Mouse (Mus musculus): ENCODE results near the gene Ppp2r2d. TPM values are rescaled to one million over a fixed set of nuclear protein-coding genes. Genes with fewer than 3 reads are reported as not detected.

Ppp2r2d gene
- polyA plus RNA-seq, 1 experiment from 2014 or later = 40.0 TPM

DNA sequence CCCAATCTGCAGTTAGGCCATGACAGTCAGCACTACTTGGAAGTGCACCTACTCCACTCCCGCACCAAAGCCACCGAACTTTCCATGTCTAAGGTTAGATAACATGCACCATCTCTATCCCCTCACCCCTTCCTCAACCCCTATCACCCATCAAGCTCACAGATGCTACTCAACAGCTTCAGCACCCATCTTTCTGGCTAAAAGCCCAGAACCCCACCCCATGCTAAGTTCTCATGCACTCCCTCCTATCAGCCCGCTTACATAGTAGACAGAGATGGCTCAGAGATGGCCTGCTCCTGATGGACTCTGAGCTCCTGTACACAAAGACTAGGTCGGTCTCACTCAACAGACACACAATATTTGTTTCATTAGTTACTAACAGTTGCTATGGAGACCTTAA lies 2.5 kb upstream of the Ppp2r2d start:
- H3K4me1 ChIP-seq = peaks cover 41% of the 10 kb centered on the region
- H3K9me3 ChIP-seq = no peaks in the 10 kb centered on the region
- no peak overlapping the region for H3K4me2 ChIP-seq
- no peaks in the 10 kb centered on the region for H3K36me3 ChIP-seq
- no peaks in the 10 kb centered on the region for H3K27me3 ChIP-seq
- no peak for ATAC-seq (ENCODE audit: insufficient number of reproducible peaks, insufficient read depth, low FRiP score, low TSS enrichment, low read depth)
- 93% methylated on average over 4 of the region's 4 CpGs for WGBS
- H3K9ac ChIP-seq = no peak overlapping the region
- no peak overlapping the region for H3K4me3 ChIP-seq
- H3K27ac ChIP-seq = no peak overlapping the region

DNA sequence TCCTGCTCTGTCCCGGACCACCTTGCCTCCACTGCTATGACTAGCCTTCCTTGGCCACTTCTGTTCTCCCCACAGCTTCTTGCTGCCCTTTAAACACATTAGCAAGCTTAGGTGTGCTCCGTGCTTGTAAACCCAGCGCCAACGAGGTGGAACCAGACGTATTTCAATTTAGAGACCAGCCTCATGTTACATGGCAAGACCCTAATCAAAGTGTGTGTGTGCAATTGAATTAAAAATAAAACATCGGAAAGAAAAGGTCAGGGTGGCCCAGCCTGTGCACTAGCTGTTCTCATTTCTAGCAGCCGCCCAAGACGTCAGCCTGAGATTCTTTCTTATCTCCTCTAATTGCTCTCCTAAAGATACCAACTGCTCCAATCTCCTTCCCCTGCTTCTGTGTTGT lies 768 bp upstream of the Ppp2r2d start:
- peak overlapping the region; percentile 94 for H3K9ac ChIP-seq
- no peak overlapping the region for H3K27ac ChIP-seq
- no peaks in the 10 kb centered on the region for H3K9me3 ChIP-seq
- WGBS = 40% methylated on average over 8 of the region's 8 CpGs
- H3K4me2 ChIP-seq = peak overlapping the region; percentile 82
- no peak for ATAC-seq (ENCODE audit: insufficient number of reproducible peaks, insufficient read depth, low FRiP score, low TSS enrichment, low read depth)
- H3K4me1 ChIP-seq = peaks cover 43% of the 10 kb centered on the region
- no peaks in the 10 kb centered on the region for H3K36me3 ChIP-seq
- H3K27me3 ChIP-seq = no peaks in the 10 kb centered on the region
- peak overlapping the region; percentile 99 for H3K4me3 ChIP-seq

DNA sequence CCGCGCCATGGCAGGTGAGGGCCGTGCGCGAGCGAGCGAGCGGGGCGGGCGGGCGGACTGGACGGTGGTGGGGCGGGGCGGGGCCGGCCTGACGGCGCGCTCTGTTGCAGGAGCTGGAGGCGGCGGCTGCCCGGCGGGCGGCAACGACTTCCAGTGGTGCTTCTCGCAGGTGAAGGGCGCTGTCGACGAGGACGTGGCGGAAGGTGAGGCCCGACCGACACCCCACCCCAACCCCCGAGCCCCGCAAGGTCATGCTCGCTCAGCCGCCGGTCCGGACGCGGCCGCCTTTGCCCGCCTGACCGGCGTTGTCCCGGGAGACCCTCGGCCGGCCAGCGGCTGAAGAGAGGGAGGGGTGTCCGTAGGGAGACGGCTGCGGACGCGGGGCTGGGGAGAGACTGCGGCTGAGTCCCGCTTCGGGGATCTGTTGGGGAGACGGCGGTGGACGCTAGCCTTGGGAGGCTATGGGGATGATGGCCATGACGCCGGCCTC lies 668 bp downstream of the Ppp2r2d start:
- Histone ChIP-seq H3K27ac (peak overlapping the region; percentile 94), H3K27me3 (no peaks in the 10 kb centered on the region), H3K36me3 (0 out of 2 replicates have a peak, but pooled peaks cover 5% of the 10 kb centered on the region), H3K9ac (peak overlapping the region; percentile 94), H3K9me3 (no peaks in the 10 kb centered on the region), H3K4me2 (peak overlapping the region; percentile 82), H3K4me3 (peak overlapping the region; percentile 99), H3K4me1 (peaks cover 44% of the 10 kb centered on the region)
- 0% methylated on average over 51 of the region's 61 CpGs for WGBS
- ATAC-seq (ENCODE audit: insufficient number of reproducible peaks, insufficient read depth, low FRiP score, low TSS enrichment, low read depth) = peak; percentile 67

DNA sequence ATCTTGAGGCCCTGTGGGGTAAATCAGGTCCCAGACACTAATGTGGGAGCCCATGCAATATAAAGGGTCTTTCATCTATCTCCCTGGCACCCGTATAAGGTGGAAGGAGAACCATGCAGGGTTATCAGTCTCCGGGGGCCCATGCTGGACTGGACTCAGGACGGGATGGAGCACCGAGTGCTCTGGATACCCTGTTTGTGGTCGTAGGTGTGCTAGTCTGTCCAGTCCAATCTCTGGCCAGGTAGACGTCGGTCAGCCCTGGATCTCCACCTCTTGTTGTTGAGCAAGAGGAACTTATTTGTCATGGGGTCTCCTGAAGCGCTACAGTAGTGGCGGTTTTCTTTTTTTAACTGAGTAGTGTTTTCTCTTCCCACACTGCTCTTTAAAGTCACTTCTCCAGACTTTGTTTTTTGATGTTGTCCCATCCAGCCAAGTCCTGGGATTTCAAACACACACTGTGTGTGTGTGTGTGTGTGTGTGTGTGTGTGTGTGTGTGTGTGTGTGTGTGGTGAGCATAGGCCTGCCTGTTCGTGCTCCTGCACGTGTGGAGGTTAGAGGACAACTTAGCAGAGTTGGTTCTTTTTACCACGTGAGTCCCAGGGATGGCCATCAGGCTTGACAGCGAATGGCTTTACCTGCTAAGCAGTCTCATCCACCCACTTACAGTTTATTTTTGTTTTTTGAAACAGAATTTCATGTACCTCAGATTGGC lies 1.6 kb downstream of the Ppp2r2d start:
- peak overlapping the region; percentile 82 for H3K4me2 ChIP-seq
- no peaks in the 10 kb centered on the region for H3K9me3 ChIP-seq
- H3K9ac ChIP-seq = peak overlapping the region; percentile 94
- H3K4me1 ChIP-seq = peaks cover 44% of the 10 kb centered on the region
- no peaks in the 10 kb centered on the region for H3K27me3 ChIP-seq
- H3K4me3 ChIP-seq = peak overlapping the region; percentile 99
- no peak overlapping the region for H3K27ac ChIP-seq
- peaks cover 14% of the 10 kb centered on the region; the same call in 1 of the 2 replicates for H3K36me3 ChIP-seq
- ATAC-seq (ENCODE audit: insufficient number of reproducible peaks, insufficient read depth, low FRiP score, low TSS enrichment, low read depth) = no peak
- WGBS = 46% methylated on average over 13 of the region's 13 CpGs

DNA sequence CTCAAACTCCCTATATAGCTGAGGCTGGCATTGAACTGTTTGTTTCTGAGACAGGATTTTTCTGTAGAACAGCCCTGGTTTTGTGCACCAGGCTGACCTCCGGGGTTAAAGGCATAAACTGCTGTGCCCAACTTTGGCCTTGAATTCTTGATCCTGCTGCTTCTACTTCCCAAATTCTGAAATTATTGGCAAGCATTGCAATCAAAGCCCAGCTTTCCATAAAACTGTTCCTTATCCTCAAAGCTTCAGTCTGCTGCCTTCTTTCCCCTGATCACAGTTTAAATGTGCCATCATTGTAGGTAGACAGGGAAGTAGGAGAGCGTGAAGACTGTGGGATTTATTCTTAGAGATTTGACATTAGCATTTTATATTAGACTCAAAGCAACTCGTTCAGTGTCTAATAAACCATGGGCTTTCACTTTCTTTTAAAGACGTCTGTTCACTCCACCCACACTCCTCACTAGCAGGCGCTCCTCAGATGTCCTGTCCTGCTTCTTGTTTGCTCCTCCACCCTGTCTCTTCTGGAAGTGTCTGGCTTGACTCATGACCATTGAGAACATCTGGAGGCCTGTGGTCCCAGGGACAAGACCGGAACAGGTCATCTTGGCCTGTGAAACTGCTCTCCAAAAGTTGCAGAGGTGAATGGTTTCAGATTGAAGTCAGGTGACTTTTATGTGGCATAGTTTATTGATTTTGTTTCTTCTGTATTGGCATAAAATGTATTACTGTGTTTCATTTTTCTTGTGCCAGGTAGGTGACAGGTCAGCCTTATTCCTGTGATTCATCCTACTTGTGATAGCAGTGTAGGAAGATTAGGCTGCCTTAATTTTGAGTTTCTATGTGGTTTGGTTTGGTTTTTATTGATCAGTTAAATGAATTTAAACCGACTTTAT lies 2.4 kb downstream of the Ppp2r2d start:
- 73% methylated on average over 7 of the region's 7 CpGs for WGBS

DNA sequence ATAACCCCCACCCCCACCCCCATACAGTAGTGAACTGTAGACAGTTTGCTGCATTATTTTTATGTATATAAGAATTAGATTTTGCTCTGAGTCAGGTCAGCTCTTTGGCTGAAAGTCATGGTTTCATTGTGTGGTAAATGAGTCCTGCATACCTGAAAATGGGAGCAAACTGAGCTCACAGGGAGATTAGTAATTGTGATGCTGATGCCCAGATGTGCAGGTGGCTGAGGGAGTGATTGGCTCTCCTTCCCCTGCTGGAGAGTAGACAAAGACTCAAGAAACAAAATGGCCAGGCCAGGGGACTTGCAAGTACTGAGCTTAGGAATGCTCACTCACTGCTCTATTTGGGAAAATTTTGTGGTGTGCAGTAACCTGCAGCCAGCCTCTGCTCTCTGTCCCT lies 4.2 kb downstream of the Ppp2r2d start:
- H3K4me1 ChIP-seq = peaks cover 25% of the 10 kb centered on the region
- peak overlapping the region; percentile 20; the same call in 1 of the 2 replicates for H3K4me2 ChIP-seq
- no peaks in the 10 kb centered on the region for H3K27me3 ChIP-seq
- no peak overlapping the region for H3K4me3 ChIP-seq
- peaks cover 30% of the 10 kb centered on the region for H3K36me3 ChIP-seq
- H3K9ac ChIP-seq = no peak overlapping the region
- H3K9me3 ChIP-seq = no peaks in the 10 kb centered on the region
- no peak overlapping the region for H3K27ac ChIP-seq
- no peak for ATAC-seq (ENCODE audit: insufficient number of reproducible peaks, insufficient read depth, low FRiP score, low TSS enrichment, low read depth)

More for the DNA sequence above, 2.4 kb downstream of the Ppp2r2d start:
- ATAC-seq (ENCODE audit: insufficient number of reproducible peaks, insufficient read depth, low FRiP score, low TSS enrichment, low read depth) = no peak
- peak overlapping the region; percentile 99 for H3K4me3 ChIP-seq
- H3K27me3 ChIP-seq = no peaks in the 10 kb centered on the region
- H3K9ac ChIP-seq = peak overlapping the region; percentile 94
- no peaks in the 10 kb centered on the region for H3K9me3 ChIP-seq
- H3K36me3 ChIP-seq = peaks cover 21% of the 10 kb centered on the region
- peaks cover 42% of the 10 kb centered on the region for H3K4me1 ChIP-seq
- H3K27ac ChIP-seq = no peak overlapping the region
- peak overlapping the region; percentile 82 for H3K4me2 ChIP-seq

DNA sequence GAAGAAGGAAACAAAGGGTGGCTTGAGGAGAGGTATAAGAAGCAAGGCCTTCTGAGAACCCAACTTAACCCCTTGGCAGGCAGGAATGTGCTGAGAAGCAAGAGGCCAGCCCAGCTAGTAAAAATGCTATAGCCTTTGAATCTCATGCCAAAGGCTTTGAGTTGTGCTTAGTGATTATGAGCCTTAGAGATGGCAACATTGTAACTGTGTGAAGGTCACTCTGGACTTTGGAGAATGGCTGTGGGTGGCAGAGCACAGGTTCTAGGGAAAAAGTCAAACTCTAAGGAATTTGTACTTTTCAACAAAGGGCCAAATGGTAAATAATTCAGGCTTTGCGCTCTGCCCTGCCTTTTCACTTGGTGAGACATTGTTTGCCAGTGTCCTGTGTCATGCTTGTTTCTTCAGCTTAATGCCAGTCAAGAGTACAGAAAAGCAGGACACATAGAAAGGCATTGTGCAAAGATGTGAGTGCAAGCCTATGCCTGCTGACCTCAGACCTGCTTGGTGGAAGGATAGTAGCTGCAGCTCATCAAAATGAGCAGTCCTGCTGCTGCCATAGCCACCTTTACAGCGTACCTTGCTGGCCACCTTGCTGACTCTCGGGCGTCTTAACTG lies 7.6 kb downstream of the Ppp2r2d start:
- H3K4me3 ChIP-seq = no peak overlapping the region
- no peak overlapping the region for H3K9ac ChIP-seq
- no peaks in the 10 kb centered on the region for H3K9me3 ChIP-seq
- 96% methylated on average over 4 of the region's 4 CpGs for WGBS
- peaks cover 12% of the 10 kb centered on the region for H3K4me1 ChIP-seq
- peaks cover 37% of the 10 kb centered on the region for H3K36me3 ChIP-seq
- ATAC-seq (ENCODE audit: insufficient number of reproducible peaks, insufficient read depth, low FRiP score, low TSS enrichment, low read depth) = no peak
- H3K4me2 ChIP-seq = no peak overlapping the region
- H3K27ac ChIP-seq = no peak overlapping the region
- no peaks in the 10 kb centered on the region for H3K27me3 ChIP-seq

DNA sequence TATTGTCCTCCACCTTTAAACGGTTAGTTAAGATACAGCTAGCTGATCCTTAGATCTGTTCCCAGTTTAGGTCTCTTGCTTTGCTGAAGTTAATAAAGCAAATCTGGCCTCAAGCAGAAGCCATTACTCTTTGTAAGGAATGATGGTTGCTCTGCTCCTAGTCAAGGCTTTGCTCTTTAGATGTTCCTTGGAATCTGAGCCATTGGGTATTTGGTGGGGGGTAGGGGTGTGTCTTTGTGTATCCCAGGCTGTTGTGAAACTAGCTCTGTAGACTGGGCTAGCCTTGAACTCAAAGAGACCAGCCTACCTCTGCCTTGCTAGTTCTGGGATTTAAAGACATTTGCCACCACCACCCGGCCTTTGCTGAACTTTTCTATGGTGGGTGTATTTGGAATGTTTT lies 8.3 kb downstream of the Ppp2r2d start:
- peaks cover 37% of the 10 kb centered on the region for H3K36me3 ChIP-seq
- peaks cover 11% of the 10 kb centered on the region; the same call in 1 of the 2 replicates for H3K4me1 ChIP-seq
- H3K4me2 ChIP-seq = no peak overlapping the region
- ATAC-seq (ENCODE audit: insufficient number of reproducible peaks, insufficient read depth, low FRiP score, low TSS enrichment, low read depth) = no peak
- H3K9me3 ChIP-seq = no peaks in the 10 kb centered on the region
- H3K4me3 ChIP-seq = no peak overlapping the region
- no peak overlapping the region for H3K27ac ChIP-seq
- H3K9ac ChIP-seq = no peak overlapping the region
- H3K27me3 ChIP-seq = no peaks in the 10 kb centered on the region
- whole genome bisulfite sequencing = 89% methylated on average over 2 of the region's 2 CpGs

DNA sequence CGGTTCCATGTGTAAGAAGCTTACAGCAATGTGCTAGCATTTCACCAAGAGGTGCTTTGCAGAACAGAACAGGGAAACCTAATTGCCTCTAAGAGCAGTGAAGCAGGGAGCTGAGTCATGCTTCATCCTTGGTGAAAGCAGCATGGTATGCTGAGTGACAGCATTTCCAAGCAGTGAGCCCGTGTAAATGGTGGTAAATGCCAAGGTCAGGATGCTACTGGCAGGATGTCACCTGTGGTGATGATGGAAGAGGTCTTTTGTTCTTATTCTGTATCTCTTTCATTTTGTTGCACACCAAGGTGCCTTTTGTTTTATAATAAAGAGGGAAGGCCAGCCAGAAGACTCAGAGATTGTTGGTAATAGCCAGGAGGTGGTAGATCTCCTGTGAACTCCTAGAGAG lies 10.8 kb downstream of the Ppp2r2d start:
- Histone ChIP-seq H3K4me3 (no peak overlapping the region), H3K4me1 (peaks cover 5% of the 10 kb centered on the region; the same call in 1 of the 2 replicates), H3K9me3 (no peaks in the 10 kb centered on the region), H3K9ac (no peak overlapping the region), H3K36me3 (peaks cover 36% of the 10 kb centered on the region), H3K27ac (no peak overlapping the region), H3K27me3 (no peaks in the 10 kb centered on the region), H3K4me2 (no peak overlapping the region)
- ATAC-seq (ENCODE audit: insufficient number of reproducible peaks, insufficient read depth, low FRiP score, low TSS enrichment, low read depth) = no peak
- WGBS = 78% methylated on average over 2 of the region's 2 CpGs

DNA sequence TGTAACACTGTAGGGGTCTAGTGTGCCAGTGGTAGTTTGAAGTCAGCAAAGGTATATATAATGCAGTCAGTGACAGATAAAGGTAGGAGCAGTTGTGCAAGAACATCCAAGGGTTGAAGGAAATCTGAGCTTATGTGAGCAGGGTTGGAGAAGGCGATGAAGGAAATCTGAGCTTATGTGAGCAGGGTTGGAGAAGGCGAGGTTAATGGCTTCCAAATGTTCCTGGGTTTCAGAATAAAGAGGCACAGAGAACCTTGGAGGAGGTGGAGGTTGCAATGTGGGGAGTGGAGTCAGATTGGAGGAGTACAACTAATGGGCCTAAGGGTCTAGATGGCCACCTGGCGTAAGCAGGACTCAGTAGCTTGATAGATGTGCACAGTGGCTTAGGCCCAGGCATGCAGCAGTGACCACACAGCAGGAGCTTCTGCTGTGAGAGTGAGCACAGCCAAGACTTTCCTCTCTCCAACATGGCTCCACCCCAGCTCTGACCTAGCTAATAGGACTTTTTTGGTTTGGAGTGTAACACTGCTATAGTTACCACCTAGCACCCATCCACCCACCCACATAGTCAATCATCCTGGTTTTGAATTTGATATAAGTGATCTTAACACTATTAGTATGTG lies 18.2 kb downstream of the Ppp2r2d start:
- Histone ChIP-seq H3K9me3 (no peaks in the 10 kb centered on the region), H3K27me3 (no peaks in the 10 kb centered on the region), H3K4me1 (peaks cover 18% of the 10 kb centered on the region), H3K9ac (no peak overlapping the region), H3K27ac (peak overlapping the region; percentile 60), H3K36me3 (peaks cover 16% of the 10 kb centered on the region), H3K4me2 (no peak overlapping the region), H3K4me3 (no peak overlapping the region)
- WGBS = 36% methylated on average over 3 of the region's 3 CpGs
- ATAC-seq (ENCODE audit: insufficient number of reproducible peaks, insufficient read depth, low FRiP score, low TSS enrichment, low read depth) = 0 out of 2 replicates have a peak, but pooled peaks have one; percentile 52

DNA sequence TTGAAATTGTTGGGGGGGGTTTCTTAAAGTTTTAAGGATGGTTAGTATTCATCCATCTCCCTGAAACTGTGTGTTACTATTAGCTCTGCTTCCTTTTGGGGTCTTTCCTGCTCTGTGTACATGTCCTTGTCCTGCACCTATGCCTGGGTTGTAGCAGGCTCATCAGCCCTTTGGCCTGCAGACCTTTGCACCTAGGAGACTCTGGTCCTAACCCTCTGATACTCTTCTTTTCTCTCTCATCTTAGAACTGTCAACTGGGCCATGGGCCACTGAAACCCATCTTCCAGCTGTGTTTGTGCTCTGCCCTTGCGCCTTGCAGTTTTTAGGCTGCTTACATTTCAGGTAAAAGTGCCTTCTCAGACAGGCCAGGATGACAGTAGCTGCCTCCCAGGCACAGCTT lies 18.9 kb downstream of the Ppp2r2d start:
- Histone ChIP-seq H3K27me3 (no peaks in the 10 kb centered on the region), H3K9me3 (no peaks in the 10 kb centered on the region), H3K27ac (no peak overlapping the region), H3K36me3 (peaks cover 21% of the 10 kb centered on the region), H3K4me2 (no peak overlapping the region), H3K4me1 (peaks cover 18% of the 10 kb centered on the region), H3K9ac (no peak overlapping the region), H3K4me3 (no peak overlapping the region)
- ATAC-seq (ENCODE audit: insufficient number of reproducible peaks, insufficient read depth, low FRiP score, low TSS enrichment, low read depth) = no peak
- WGBS = 90% methylated on average over 1 of the region's 1 CpGs
